Mouse (Mus musculus): ENCODE results near the gene Tmem176b. TPM values are rescaled to one million over a fixed set of nuclear protein-coding genes. Genes with fewer than 3 reads are reported as not detected.

Tmem176b gene
- total and polyA plus RNA-seq, 2 experiments from 2014 or later, result 47.1 to 103 TPM

DNA sequence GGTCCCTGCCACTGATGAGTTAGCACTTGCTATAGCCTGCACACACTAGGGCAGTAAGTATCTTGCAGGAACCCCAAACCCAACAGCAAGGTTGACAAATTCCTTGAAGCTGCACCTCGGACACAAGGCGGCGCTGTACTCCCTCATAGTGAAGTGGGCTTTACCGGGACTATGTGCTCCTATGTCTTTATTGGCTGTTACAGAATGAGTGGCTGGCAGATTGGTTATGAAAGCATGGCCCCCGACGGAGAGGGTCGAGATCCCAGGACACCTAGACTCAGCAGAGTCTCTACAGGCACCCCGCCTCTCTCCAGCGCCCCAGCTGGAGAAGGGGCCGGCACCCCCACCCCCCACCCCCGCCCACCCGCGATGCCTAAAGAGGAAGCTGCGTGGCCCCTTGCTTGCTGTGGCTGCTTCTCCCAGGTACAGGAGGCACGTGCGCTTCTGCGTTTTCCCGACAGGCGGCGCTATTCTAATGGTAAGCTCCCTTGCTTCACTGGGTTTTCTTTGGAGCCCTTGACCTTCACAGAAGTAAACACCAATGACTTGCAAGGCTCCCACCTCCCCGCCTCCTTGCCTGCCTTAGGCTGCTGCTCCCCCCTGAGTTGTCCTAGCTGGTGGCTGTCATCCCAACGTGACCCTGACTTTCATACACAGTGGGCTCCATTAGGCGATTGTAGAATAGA lies 19.0 kb upstream of the Tmem176b start:
- 14% methylated on average over 23 of the region's 23 CpGs for WGBS
- ATAC-seq, result peak; percentile 48; the same call in 1 of the 2 replicates

DNA sequence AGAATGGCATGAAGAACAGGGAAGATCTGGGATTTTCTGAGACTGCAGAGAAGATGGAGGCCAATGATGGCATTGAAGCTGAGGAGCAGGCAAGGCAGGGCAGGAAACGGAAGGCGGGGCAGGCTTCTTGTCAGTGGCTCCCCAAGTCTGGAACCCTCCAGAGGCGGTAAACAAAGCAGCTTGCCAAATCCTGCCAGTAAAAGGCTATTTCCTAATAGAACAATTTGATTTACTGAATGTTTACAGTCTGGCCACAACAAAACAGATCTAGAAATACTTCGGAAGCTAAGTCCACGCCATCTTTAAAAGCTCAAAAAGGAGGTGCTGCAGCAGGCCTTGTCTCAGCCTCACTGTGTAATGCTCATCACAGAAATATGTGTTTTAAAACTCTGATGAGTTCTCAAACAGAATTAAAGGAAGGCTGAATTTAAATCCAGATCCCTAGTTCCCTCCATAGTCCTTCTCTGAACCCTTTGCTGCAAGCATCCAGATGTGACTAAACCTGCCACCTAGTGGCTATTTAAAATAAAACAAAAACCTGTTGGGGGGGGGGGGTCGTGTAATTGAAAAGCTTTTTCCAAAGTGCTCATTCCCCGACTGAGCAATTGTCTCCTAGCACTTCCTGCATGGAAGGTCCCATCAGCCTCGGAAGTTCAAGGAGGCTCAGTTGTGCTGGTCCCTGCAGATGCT lies 16.5 kb upstream of the Tmem176b start:
- H3K36me3 ChIP-seq (ENCODE audit: insufficient read depth), result no peaks in the 10 kb centered on the region
- H3K4me3 ChIP-seq (ENCODE audit: low read depth, low read length), result no peak overlapping the region
- H3K27ac ChIP-seq (ENCODE audit: low read depth, low read length), result no peak overlapping the region
- H3K9ac ChIP-seq, result no peak overlapping the region
- no peaks in the 10 kb centered on the region for H3K9me3 ChIP-seq (ENCODE audit: low read length)
- TF ChIP-seq CTCF (IDR thresholded peaks at IDR 0.05; ENCODE audit: low read depth), result peak; percentile 33; the same call in 1 of the 2 replicates
- H3K4me1 ChIP-seq (ENCODE audit: insufficient read depth), result no peaks in the 10 kb centered on the region
- WGBS, result 49% methylated on average over 8 of the region's 8 CpGs
- ATAC-seq, result no peak
- H3K27me3 ChIP-seq (ENCODE audit: insufficient read depth, low read length), result no peaks in the 10 kb centered on the region
- DNase-seq, result no peak
- H3K4me2 ChIP-seq (ENCODE audit: low read depth), result no peak overlapping the region

More for the DNA sequence above, 19.0 kb upstream of the Tmem176b start:
- Histone ChIP-seq H3K4me3 (ENCODE audit: low read depth, low read length) (peak overlapping the region; percentile 9; the same call in 1 of the 2 replicates), H3K4me2 (ENCODE audit: low read depth) (peak overlapping the region; percentile 33; the same call in 1 of the 2 replicates), H3K9ac (no peak overlapping the region), H3K4me1 (ENCODE audit: insufficient read depth) (no peaks in the 10 kb centered on the region), H3K27me3 (ENCODE audit: insufficient read depth, low read length) (no peaks in the 10 kb centered on the region; the same call in 1 of the 2 replicates), H3K27ac (ENCODE audit: low read depth, low read length) (no peak overlapping the region), H3K9me3 (ENCODE audit: low read length) (no peaks in the 10 kb centered on the region), H3K36me3 (ENCODE audit: insufficient read depth) (no peaks in the 10 kb centered on the region)
- peak; percentile 41 for DNase-seq
- TF ChIP-seq CTCF (IDR thresholded peaks at IDR 0.05; ENCODE audit: low read depth), result peak; percentile 59

GRCm38 (mm10) chr6:48854155-48854554 lies 12.9 kb upstream of the Tmem176b start:
- ATAC-seq, result no peak
- H3K4me3 ChIP-seq (ENCODE audit: low read depth, low read length), result no peak overlapping the region
- no peak overlapping the region for H3K9ac ChIP-seq
- DNase-seq, result no peak
- H3K4me1 ChIP-seq (ENCODE audit: insufficient read depth), result no peaks in the 10 kb centered on the region
- TF ChIP-seq CTCF (IDR thresholded peaks at IDR 0.05; ENCODE audit: low read depth), result no peak; the same call in 1 of the 2 replicates
- H3K9me3 ChIP-seq (ENCODE audit: low read length), result no peaks in the 10 kb centered on the region
- H3K4me2 ChIP-seq (ENCODE audit: low read depth), result no peak overlapping the region
- WGBS, result 97% methylated on average over 2 of the region's 2 CpGs
- H3K27me3 ChIP-seq (ENCODE audit: insufficient read depth, low read length), result no peaks in the 10 kb centered on the region; the same call in 1 of the 2 replicates
- no peaks in the 10 kb centered on the region for H3K36me3 ChIP-seq (ENCODE audit: insufficient read depth)
- H3K27ac ChIP-seq (ENCODE audit: low read depth, low read length), result no peak overlapping the region

DNA sequence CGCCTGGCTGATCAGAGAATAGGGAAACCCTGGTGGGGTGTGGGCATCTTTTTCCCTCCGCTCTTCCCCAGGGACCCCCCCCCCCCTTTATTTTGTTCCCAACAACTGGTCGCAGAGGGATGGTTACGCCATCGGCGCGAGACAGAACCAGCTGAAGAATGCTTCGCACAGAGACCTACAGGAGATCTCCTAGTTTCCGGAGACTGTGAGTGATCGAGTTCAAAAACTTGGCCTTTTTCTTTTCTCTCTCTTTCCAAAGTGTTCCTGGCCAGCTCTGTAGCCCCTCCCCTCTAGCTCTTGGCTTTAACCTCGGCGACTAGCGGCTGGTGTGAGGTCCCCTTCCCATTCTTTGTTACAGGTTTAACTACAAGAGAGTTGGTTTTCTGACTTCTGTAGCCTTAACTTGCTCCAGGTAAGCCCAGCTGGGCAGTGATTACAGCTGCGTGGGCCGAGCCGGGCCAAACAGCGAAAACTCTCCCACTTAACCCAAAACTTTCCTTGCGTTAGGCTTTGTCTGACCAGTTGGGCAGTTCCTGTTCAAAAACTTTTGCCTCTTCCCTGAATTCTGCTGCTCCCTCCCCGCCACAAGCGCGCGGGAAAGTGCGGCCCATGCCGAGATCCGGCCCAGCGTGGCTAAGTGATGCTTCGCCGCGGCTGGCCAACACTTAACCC lies 10.7 kb upstream of the Tmem176b start:
- Histone ChIP-seq H3K4me1 (ENCODE audit: insufficient read depth) (no peaks in the 10 kb centered on the region), H3K4me2 (ENCODE audit: low read depth) (peak overlapping the region; percentile 43), H3K27ac (ENCODE audit: low read depth, low read length) (no peak overlapping the region), H3K27me3 (ENCODE audit: insufficient read depth, low read length) (no peaks in the 10 kb centered on the region; the same call in 1 of the 2 replicates), H3K9ac (no peak overlapping the region), H3K9me3 (ENCODE audit: low read length) (no peaks in the 10 kb centered on the region), H3K4me3 (ENCODE audit: low read depth, low read length) (peak overlapping the region; percentile 20), H3K36me3 (ENCODE audit: insufficient read depth) (no peaks in the 10 kb centered on the region)
- WGBS, result under 1% methylated on average over 29 of the region's 29 CpGs
- ATAC-seq, result no peak
- no peak for DNase-seq
- TF ChIP-seq CTCF (IDR thresholded peaks at IDR 0.05; ENCODE audit: low read depth), result no peak

- 65% methylated on average over 4 of the region's 4 CpGs for WGBS
- no peak for ATAC-seq
- H3K36me3 ChIP-seq (ENCODE audit: insufficient read depth), result no peaks in the 10 kb centered on the region
- H3K9me3 ChIP-seq (ENCODE audit: low read length), result no peaks in the 10 kb centered on the region
- no peaks in the 10 kb centered on the region for H3K27me3 ChIP-seq (ENCODE audit: insufficient read depth, low read length)
- no peak for TF ChIP-seq CTCF (IDR thresholded peaks at IDR 0.05; ENCODE audit: low read depth)
- DNase-seq, result no peak
- H3K9ac ChIP-seq, result no peak overlapping the region
- no peak overlapping the region for H3K4me2 ChIP-seq (ENCODE audit: low read depth)
- no peak overlapping the region for H3K4me3 ChIP-seq (ENCODE audit: low read depth, low read length)
- H3K4me1 ChIP-seq (ENCODE audit: insufficient read depth), result peaks cover 17% of the 10 kb centered on the region; the same call in 1 of the 2 replicates
- no peak overlapping the region for H3K27ac ChIP-seq (ENCODE audit: low read depth, low read length)
These were observed 3.8 kb upstream of the Tmem176b start for GRCm38 (mm10) chr6:48845086-48845485.

DNA sequence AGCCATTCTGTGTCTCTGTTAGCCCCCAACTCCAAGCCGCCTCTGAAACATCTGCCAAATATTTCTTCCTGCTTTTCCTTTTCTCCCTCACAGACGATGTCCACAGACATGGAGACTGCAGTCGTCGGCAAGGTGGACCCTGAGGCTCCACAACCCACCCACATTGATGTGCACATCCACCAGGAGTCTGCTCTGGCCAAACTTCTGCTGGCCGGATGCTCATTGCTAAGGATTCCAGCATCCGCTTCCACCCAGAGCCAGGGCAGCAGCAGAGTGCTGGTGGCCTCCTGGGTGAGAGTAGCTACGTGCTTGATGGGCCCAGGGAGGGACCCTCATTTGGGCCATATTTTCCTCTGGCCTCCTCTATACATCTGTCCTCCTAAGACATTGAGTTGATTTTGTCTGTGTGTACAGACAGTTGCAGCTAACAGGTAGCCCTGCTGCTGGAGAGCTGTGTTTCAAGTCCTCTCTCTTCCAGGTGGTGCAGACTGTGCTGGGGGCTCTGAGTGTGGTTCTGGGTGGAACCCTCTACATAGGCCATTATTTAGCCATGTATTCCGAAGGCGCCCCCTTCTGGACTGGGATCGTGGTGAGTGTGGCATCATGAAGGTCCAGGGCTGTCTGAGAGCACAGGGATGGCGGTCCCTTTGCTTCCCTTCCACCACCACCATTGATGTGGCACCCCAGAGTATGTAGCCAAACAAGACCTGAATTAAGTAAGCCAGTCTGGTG lies 981 bp upstream of the Tmem176b start:
- peak; percentile 15; the same call in 1 of the 2 replicates for TF ChIP-seq CTCF (IDR thresholded peaks at IDR 0.05; ENCODE audit: low read depth)
- Histone ChIP-seq H3K27ac (ENCODE audit: low read depth, low read length) (no peak overlapping the region), H3K4me3 (ENCODE audit: low read depth, low read length) (no peak overlapping the region), H3K9ac (no peak overlapping the region), H3K4me2 (ENCODE audit: low read depth) (0 out of 2 replicates have a peak overlapping the region, but pooled peaks have one; percentile 48), H3K27me3 (ENCODE audit: insufficient read depth, low read length) (no peaks in the 10 kb centered on the region), H3K9me3 (ENCODE audit: low read length) (no peaks in the 10 kb centered on the region), H3K36me3 (ENCODE audit: insufficient read depth) (no peaks in the 10 kb centered on the region), H3K4me1 (ENCODE audit: insufficient read depth) (peaks cover 19% of the 10 kb centered on the region; the same call in 1 of the 2 replicates)
- WGBS, result 67% methylated on average over 11 of the region's 11 CpGs
- DNase-seq (no peak), ATAC-seq (no peak)
